Mouse (Mus musculus): ENCODE measurements around the gene Ms4a3.

The Ms4a3 gene

GRCm38 (mm10) chr19:11640732-11641131, at the start of gene Ms4a3:
TSS of gene Ms4a3 (minus strand) at chr19:11640851.
- in situ Hi-C loops (cut with MboI; ENCODE audit: low sequenced_read_pairs), result no loop called here

GRCm38 (mm10) chr19:11661562-11661961, 20.9 kb upstream of the Ms4a3 start:
- in situ Hi-C loops (cut with MboI; ENCODE audit: low sequenced_read_pairs), result no loop called here

GRCm38 (mm10) chr19:11660459-11660858, 19.8 kb upstream of the Ms4a3 start, which contains the start of gene Oosp2:
TSS of gene Oosp2 (minus strand) at chr19:11660559.
- in situ Hi-C loops (cut with MboI; ENCODE audit: low sequenced_read_pairs), result no loop called here

- in situ Hi-C loops (cut with MboI; ENCODE audit: low sequenced_read_pairs), result no loop called here
These were observed 18.5 kb upstream of the Ms4a3 start for GRCm38 (mm10) chr19:11659142-11659541.

GRCm38 (mm10) chr19:11649564-11649963, 8.9 kb upstream of the Ms4a3 start:
- in situ Hi-C loops (cut with MboI; ENCODE audit: low sequenced_read_pairs), result no loop called here

GRCm38 (mm10) chr19:11646166-11646565, 5.5 kb upstream of the Ms4a3 start:
- in situ Hi-C loops (cut with MboI; ENCODE audit: low sequenced_read_pairs), result no loop called here

GRCm38 (mm10) chr19:11639038-11639437, 1.6 kb downstream of the Ms4a3 start:
- in situ Hi-C loops (cut with MboI; ENCODE audit: low sequenced_read_pairs), result no loop called here

- in situ Hi-C loops (cut with MboI; ENCODE audit: low sequenced_read_pairs), result no loop called here
These were observed 5.1 kb downstream of the Ms4a3 start for GRCm38 (mm10) chr19:11635572-11635971.

- in situ Hi-C loops (cut with MboI; ENCODE audit: low sequenced_read_pairs), result no loop called here
These were observed 6.3 kb downstream of the Ms4a3 start for GRCm38 (mm10) chr19:11634330-11634729.

GRCm38 (mm10) chr19:11633732-11634131, 6.9 kb downstream of the Ms4a3 start:
- in situ Hi-C loops (cut with MboI; ENCODE audit: low sequenced_read_pairs), result no loop called here

GRCm38 (mm10) chr19:11625231-11625630, 15.4 kb downstream of the Ms4a3 start:
- in situ Hi-C loops (cut with MboI; ENCODE audit: low sequenced_read_pairs), result no loop called here

GRCm38 (mm10) chr19:11624800-11625199, 15.9 kb downstream of the Ms4a3 start:
- in situ Hi-C loops (cut with MboI; ENCODE audit: low sequenced_read_pairs), result loop anchor here (25.0 kb wide), 1 partner anchor 388 kb away; no protein-coding TSS in a partner anchor

- in situ Hi-C loops (cut with MboI; ENCODE audit: low sequenced_read_pairs), result loop anchor here (25.0 kb wide), 1 partner anchor 389 kb away; no protein-coding TSS in a partner anchor
These were observed 17.1 kb downstream of the Ms4a3 start, which contains the start of gene Ms4a2 for GRCm38 (mm10) chr19:11623551-11623950. TSS of gene Ms4a2 (minus strand) at chr19:11623719.

- in situ Hi-C loops (cut with MboI; ENCODE audit: low sequenced_read_pairs), result loop anchor here (25.0 kb wide), 1 partner anchor 394 kb away; no protein-coding TSS in a partner anchor
These were observed 22.7 kb downstream of the Ms4a3 start for GRCm38 (mm10) chr19:11617983-11618382.

- in situ Hi-C loops (cut with MboI; ENCODE audit: low sequenced_read_pairs), result loop anchor here (25.0 kb wide), 1 partner anchor 397 kb away; no protein-coding TSS in a partner anchor
These were observed 25.8 kb downstream of the Ms4a3 start for GRCm38 (mm10) chr19:11614805-11615204.

- in situ Hi-C loops (cut with MboI; ENCODE audit: low sequenced_read_pairs), result loop anchor here (25.0 kb wide), 1 partner anchor 398 kb away; no protein-coding TSS in a partner anchor
These were observed 26.7 kb downstream of the Ms4a3 start for GRCm38 (mm10) chr19:11613776-11614443.

- in situ Hi-C loops (cut with MboI; ENCODE audit: low sequenced_read_pairs), result loop anchor here (25.0 kb wide), 1 partner anchor 399 kb away; no protein-coding TSS in a partner anchor
These were observed 27.6 kb downstream of the Ms4a3 start for GRCm38 (mm10) chr19:11613084-11613483.

- in situ Hi-C loops (cut with MboI; ENCODE audit: low sequenced_read_pairs), result loop anchor here (25.0 kb wide), 1 partner anchor 400 kb away; no protein-coding TSS in a partner anchor
These were observed 28.4 kb downstream of the Ms4a3 start for GRCm38 (mm10) chr19:11612293-11612692.

- in situ Hi-C loops (cut with MboI; ENCODE audit: low sequenced_read_pairs), result loop anchor here (25.0 kb wide), 1 partner anchor 401 kb away; no protein-coding TSS in a partner anchor
These were observed 29.1 kb downstream of the Ms4a3 start for GRCm38 (mm10) chr19:11611541-11611945.

GRCm38 (mm10) chr19:11608172-11608571, 32.5 kb downstream of the Ms4a3 start:
- in situ Hi-C loops (cut with MboI; ENCODE audit: low sequenced_read_pairs), result loop anchor here (5.0 to 25.0 kb wide), 3 partner anchors 159 to 423 kb away; no protein-coding TSS in a partner anchor

GRCm38 (mm10) chr19:11604603-11605002, 36.0 kb downstream of the Ms4a3 start, which contains the start of gene Ms4a6d:
TSS of gene Ms4a6d (minus strand) at chr19:11604849.
- in situ Hi-C loops (cut with MboI; ENCODE audit: low sequenced_read_pairs), result loop anchor here (5.0 to 25.0 kb wide), 4 partner anchors 163 to 420 kb away; no protein-coding TSS in a partner anchor

GRCm38 (mm10) chr19:11602026-11602425, 38.6 kb downstream of the Ms4a3 start:
- in situ Hi-C loops (cut with MboI; ENCODE audit: low sequenced_read_pairs), result loop anchor here (5.0 to 25.0 kb wide), 3 partner anchors 250 to 417 kb away; no protein-coding TSS in a partner anchor
